Mouse (Mus musculus): ENCODE results near the gene Raver2. TPM values are rescaled to one million over a fixed set of nuclear protein-coding genes. Genes with fewer than 3 reads are reported as not detected.

The Raver2 gene
- total RNA-seq, 2 experiments from 2014 or later = 60.7 to 63.7 TPM

DNA sequence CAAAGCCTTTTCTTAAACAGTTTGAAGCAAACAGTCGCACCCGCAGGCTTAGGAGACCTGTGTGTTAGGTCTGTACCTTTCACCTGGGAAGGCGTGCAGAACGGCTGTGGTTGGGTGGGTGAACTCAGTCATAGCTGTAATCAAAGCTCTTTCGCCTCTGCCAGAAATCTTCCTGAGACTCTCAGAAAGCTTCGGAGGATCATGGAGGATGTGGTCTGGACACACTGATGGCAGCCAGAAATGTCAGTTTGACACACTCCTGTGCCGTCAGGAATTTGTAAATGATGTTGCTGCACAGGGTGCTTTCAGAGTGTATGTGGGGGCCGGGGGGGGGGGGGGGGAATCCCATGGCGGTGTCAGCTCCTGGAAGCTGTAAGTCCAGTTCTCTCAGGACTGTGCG is 24.5 kb downstream of the Raver2 start:
- no peak for DNase-seq (ENCODE audit: low spot score in 2 of 2)

DNA sequence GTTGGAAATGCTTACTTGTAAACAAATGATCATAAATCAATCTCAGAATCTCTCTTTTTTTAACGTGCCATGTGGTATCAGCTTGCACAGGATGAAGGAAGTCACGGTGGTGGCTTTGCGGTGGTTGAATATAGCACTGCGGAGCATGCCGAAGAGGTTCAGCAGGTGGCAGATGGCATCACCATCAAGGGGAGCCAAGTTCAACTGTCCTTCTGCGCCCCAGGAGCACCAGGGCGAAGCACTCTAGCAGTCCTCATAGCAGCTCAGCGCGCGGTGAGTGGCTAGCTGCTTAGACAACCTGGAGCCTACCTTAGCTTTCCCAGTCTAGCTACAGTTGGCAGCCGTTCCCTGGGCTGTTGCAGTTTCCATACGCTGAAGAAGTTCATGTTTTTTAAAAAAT is 38.3 kb downstream of the Raver2 start:
- no peak for DNase-seq (ENCODE audit: low spot score in 2 of 2)

DNA sequence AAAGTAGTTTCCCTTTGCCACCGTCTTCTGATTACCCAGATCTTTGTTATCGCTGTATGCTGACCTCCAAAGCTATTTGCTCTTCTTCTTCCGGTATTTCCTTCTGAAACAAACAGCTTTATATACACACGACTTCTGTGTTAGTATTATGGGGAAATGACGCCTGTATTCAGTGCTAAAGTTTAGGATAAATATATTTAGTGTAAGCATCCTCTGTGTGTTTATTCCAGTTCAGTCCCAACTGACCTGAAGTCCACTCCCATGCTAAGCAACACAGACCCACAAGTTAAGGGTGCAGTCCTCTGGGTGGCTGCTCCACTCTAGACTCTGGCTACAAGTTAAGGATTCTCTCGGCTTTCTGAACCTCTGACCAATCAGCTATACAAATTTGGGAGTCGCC is 52.2 kb downstream of the Raver2 start:
- DNase-seq (ENCODE audit: low spot score in 2 of 2) = no peak

DNA sequence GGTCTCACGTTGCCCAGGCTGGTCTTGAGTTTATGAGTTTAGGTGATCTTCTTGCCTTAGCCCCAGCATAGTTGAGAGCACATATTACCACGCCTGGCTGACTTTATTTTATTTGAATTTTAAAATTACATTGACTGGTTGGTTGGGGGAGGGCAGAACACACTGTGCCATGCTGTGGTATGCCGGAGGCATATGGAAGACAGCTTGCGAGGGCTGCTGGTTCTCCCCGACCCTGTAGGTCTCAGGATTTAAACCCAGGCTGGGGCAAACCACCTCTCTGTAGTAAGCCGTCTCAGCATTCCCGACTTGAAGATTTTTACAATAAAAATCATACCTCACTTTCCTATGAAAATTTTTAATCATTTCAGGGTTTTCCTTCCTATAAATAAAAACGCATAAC is 66.2 kb downstream of the Raver2 start:
- DNase-seq (ENCODE audit: low spot score in 2 of 2) = no peak

DNA sequence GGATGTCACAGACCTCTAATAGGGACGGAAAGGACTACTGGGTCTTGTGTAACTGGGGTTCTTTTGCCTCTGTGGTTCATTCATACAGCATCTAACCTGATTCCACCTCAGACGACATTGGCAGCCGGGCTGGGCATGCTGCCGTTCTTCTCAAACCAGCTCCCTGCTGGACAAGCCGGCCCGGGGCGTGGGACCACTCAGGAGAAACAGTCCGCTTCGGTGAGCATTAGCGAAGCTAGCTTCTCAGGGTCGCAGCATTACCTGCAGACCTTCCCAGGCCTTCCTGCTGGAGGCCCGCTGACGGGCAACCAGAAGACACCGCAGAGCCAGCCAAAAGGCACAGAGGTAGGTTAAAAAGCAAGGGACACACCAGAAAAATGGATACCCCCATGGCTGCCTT is 67.1 kb downstream of the Raver2 start:
- DNase-seq (ENCODE audit: low spot score in 2 of 2) = no peak

DNA sequence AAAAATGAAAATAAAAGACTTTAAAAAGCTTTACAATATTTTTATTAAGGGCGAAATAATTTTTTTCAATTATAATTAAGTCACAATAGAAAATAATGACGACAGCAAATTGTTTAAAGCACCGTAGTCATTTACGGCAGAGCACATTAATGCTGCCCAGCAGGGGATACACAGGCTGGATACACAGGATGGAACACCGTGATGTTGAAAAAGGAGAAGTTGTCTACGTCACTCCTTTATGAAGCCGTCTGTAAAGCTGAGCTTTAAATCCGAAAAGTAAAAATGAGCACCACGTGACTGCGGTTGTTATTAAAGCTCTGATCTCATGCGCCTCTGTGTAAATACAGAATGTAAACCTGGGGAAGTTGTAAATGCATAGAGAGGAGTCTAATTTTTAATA is 69.2 kb downstream of the Raver2 start:
- no peak for DNase-seq (ENCODE audit: low spot score in 2 of 2)

- DNase-seq (ENCODE audit: low spot score in 2 of 2) = no peak
Observed at GRCm38 (mm10) chr4:101141768-101142167, 73.0 kb downstream of the Raver2 start.

GRCm38 (mm10) chr4:101143901-101144300 is 75.1 kb downstream of the Raver2 start:
- no peak for DNase-seq (ENCODE audit: low spot score in 2 of 2)

DNA sequence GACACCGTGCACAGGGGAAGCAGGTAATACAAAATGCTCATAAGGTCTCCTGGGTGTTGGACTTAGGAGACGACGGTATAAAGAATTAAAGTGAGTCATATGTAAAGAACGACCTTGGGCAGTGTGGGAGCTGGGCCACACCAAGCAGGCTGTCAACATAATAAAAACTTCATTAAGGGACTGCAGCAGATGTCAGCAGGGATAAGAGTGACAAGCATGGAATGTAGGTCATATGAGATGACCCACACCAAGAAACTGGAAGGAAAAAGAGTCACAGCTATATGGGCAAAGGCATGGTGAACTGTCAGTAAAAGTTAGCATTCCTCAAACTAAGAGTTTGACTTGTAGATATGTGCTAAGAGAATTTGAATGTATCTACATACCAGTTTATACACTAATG is 75.6 kb downstream of the Raver2 start:
- no peak for DNase-seq (ENCODE audit: low spot score in 2 of 2)

DNA sequence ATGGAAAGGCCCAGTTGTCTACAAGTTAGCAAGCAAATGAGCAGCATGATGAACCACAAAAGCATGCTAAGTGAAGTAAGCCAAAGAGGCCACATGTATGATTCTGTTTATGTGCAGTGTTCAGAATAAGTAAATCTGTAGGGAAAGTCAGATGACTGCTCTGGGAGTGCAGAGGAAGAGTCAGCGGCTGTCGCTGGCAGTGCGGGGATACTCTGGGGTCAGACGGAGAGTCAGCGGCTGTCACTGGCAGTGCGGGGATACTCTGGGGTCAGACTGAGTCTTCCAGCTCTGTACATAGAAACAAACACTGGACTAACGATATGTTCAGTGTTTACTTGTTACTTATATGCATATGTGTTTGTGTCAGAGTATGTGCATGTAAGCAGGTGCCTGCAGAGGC is 76.0 kb downstream of the Raver2 start:
- DNase-seq (ENCODE audit: low spot score in 2 of 2) = no peak

- DNase-seq (ENCODE audit: low spot score in 2 of 2) = peak; percentile 82 to 93
Observed at GRCm38 (mm10) chr4:101146047-101146745, 77.4 kb downstream of the Raver2 start.

- DNase-seq (ENCODE audit: low spot score in 2 of 2) = no peak
Observed at GRCm38 (mm10) chr4:101146891-101147655, 78.3 kb downstream of the Raver2 start.

GRCm38 (mm10) chr4:101155541-101155940 is 86.8 kb downstream of the Raver2 start:
- DNase-seq (ENCODE audit: low spot score in 2 of 2) = no peak

DNA sequence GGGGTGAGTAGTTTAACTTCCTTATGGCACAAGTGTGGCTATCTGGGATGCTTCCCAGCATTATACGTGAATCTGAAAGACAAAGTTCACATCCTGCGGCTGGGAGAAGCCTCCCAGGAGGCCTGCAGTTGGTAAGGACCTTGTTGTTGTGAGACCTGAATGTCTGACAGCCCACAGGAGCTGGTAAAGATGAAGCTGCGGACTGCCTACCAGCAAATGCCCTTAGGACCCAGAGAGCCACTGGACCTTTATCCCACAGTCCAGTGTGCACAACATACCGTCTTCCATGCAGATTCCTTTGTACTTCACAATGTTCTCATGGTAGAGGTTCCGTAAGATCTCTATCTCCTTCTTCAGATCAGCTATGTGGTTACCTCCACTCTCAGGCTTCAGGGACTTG is 88.7 kb downstream of the Raver2 start:
- DNase-seq (ENCODE audit: low spot score in 2 of 2) = no peak

DNA sequence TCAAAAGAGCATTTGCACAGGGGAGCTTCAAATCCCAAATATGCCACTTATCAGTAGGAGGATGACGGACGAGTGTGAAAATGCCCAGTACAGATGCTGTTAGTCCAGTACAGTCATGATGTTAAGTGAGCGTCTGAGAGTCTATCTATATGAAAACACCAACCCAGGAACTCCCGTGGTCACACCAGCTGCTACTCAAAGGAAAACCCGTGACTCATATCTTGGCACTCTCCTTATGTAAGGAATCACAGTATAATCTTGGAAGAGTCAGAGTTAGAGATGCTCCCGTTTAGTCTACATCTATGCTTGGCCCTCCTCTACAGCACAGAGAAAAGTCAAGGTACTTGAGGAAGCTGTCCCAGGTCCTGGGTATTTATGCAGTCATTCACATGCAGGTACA is 89.5 kb downstream of the Raver2 start:
- DNase-seq (ENCODE audit: low spot score in 2 of 2) = peak in 1 of 2 experiments; percentile 26

DNA sequence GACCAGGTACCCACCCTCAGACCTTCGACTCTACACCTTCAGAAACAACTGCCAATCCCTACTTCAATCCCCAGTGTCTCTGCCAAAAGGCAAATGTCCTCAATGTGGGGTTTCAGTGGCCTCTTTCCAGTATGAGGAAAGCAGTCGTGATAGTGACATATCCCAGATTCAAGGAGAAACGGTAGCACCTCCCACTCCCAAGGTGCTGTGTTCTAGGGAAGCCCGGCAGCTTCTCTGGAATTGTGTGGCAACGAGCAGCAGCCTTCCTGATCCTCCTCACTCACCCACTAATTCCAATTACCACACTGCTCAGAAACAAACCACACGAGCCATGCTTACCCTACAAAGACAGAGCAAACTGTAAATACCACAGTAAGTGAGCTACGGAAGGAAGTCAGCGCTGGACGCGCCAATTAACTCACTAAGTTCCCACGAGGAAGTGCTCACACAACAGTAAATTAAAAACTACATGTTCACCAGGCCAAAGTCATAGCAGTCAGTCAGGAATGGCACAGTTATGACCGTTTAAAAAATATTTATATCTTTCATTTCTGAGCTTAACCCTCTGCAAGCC is 90.5 kb downstream of the Raver2 start:
- DNase-seq (ENCODE audit: low spot score in 2 of 2) = no peak

GRCm38 (mm10) chr4:101160821-101161220 is 92.0 kb downstream of the Raver2 start:
- DNase-seq (ENCODE audit: low spot score in 2 of 2) = no peak

DNA sequence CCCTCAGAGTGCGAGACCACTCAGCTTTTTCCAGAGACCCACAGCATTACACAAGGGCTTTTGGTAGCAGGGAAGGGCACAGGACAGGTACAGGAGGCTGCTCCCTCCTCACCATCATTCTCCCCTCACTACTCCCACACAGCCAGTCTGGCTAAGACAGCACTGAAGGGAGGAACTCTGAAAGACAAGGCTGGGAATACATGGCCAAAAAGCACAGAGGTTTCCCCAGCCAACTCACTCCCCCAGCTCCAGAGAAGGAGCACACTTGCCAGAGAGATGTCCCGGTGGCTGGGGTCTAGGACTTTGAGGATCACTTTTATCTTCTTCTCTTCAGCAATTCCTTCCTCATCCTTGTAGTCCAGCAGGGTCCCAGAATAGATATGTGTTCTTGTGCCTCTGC is 95.4 kb downstream of the Raver2 start:
- DNase-seq (ENCODE audit: low spot score in 2 of 2) = no peak

DNA sequence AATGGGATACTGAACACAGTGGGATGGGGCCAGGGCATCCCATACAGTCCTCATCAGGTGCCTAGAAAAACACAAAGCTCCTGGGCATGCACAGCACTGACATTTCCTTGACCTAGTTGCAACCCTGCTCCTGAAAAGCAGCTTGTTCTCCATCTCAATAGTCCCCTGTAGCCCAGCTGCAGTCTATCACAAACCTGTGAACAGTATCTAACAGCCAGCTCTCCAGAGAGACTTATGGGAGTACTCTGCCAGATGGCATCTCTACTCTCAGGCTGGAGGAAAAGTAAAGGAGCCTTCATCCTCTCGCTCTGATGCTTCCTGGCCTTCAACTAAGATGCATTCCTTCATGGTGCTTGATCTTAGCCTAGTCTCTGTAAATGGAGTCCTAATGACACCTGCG is 95.9 kb downstream of the Raver2 start:
- DNase-seq (ENCODE audit: low spot score in 2 of 2) = no peak

DNA sequence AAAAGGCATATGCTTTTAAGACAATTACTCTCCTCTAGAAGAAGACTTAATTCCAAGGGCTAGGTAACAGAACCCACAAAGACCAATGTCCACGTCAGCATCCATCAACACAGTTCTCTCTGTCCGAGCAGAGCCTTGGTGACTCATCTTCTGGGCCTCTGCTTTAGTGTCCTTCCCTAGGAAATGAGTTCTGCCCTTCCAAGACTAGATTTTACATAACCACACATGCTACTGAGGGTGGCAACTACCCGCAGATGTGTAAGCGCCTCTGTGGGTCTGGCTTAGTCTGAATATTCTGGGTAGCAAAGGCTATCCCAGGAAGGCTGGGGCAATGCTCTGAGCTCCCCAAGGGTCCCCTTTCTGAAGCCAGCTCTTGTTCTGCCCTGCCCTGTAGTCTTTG is 97.0 kb downstream of the Raver2 start:
- DNase-seq (ENCODE audit: low spot score in 2 of 2) = no peak

DNA sequence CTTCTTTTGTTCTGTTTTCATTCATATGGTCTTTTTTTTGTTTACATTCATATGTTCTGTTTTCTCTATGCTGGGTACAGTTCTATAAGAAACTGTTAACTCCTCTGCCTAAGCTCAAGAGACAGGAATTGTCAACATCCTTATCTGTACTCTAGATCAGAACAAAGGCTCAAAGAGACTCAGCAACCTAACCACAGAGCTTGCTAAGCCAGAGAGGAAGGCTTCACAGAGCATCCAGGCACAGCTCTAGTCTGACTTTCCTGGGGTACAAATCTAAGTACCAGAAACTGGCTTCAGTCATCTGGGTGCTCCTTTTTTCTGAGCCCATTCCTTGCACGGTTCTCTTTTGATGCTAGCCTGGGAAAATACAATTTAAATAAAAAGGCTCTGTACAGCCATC is 99.0 kb downstream of the Raver2 start:
- DNase-seq (ENCODE audit: low spot score in 2 of 2) = no peak

DNA sequence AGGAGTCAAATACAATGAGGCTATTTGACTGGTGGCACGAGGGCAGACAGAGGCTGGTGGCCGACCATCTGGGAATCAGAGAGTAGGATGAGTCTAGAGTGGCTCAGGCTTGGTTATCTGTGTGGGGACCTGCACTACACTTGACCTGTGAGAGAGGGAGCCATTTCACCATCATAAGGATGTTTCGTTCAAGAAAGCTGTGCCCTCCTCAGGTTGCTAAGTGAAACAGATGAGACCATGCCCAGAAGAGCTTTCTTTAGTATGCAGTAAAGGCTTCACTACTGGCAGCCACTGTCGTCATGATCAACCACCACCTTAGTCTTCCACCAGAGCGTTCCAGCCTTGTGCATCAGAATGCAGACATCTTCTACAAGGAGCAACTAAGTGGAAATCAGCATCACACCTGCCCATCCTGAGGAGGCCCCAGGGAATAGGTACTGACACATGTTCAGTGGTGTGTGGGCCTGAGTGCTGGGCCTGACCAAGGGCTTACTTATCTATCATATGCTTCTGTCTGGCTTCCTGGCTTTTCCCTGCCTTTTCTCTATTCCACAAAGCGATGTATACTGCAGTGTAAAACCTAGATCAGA is 99.5 kb downstream of the Raver2 start:
- peak in 1 of 2 experiments; percentile 46 for DNase-seq (ENCODE audit: low spot score in 2 of 2)
